Mouse (Mus musculus): Measurements from ENCODE around the gene Agtpbp1.
A peak's percentile ranks its signal among the peaks of the same experiment; 100 is the strongest.

The Agtpbp1 gene

DNA sequence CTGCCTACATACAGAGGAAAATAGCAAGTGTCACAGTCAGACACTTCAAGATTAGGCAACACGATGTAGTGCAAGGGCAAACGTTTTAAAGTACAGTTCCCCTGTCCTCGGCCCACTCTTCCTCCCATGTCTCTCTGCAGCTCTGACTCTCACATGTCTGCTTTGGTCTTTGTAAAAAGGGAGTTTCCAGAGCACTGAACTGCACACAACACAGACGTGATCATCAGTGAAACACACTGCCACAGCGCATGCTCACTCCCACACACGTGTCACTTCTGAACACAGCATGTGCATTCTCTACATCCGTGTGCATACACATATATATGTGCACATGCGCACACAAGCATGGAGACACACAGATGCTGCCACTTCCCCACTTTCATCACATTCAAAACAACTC is 54.5 kb downstream of the Agtpbp1 start:
- DNase-seq = no peak

DNA sequence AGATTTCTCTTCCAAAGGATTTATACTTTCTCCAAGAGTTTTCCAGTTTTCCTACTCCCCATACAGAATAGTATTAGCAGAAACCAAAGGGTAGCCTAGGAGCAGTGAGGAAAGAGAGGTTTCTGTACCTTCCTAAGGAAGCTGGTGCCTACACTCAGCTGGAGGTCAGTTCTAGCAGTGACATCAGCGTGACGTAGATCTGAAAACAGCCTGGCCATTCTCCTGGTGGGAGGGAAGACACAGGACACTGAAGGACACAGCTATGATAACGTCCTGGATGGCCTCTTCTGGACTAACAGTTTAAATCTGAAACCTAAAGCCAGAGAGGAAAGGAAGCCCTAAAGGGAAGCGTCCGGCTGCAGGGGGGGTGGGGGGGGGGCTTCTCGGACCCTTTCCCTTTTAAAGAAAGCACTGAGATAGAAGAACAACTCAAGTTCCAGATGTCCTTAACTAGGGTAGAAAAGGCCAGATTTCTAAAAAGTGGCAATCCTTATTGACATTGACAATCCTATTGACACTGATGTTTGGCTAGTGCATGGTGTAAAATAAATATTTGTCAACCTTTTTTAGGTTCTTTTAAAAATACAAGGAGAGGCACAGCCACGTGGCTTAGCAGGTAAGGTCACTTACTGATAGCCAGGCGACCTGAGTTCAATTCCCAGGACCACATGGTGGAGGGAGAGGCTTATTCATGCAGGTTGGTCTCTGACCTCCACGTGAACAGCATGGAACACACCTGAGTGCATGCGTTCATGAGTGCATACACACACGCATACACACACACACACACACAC is 63.6 kb downstream of the Agtpbp1 start:
- DNase-seq = no peak

DNA sequence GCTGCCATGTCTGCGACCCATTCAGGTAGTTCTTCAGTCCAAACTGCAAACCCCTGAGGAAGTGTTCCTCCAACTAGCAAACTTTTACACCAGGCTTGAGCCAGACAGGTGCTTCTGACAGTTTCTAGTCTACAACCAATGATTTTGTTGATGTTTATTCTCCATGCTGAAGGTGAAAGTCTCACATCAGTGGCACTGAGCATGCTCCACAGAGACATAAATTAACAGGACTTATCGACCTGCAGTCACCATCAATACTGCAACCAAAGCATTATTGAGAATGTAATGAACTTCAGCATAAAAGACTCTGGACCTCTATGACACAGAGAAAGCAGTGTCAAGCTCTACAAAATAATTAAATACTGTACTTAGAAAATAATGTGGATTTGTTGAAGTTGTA is 64.2 kb downstream of the Agtpbp1 start:
- DNase-seq = no peak

DNA sequence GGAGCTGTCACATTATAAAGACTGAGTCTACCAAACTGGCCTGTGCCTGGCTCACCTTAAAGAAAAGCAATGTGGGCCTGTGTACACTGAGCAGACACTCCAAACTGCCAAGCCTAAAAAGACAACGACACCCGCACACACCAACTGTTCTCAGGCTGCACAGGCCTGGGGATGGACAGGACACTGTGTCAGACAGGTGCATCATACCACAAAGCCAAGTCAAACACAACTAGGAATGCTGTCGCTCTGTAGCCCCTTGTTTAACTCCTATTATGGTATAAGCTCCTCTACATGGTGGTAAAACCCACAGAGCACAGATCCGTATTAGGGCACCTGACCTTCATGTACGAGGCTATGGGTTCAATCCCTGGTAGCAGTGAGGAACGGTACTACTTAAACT is 65.5 kb downstream of the Agtpbp1 start:
- no peak for DNase-seq

DNA sequence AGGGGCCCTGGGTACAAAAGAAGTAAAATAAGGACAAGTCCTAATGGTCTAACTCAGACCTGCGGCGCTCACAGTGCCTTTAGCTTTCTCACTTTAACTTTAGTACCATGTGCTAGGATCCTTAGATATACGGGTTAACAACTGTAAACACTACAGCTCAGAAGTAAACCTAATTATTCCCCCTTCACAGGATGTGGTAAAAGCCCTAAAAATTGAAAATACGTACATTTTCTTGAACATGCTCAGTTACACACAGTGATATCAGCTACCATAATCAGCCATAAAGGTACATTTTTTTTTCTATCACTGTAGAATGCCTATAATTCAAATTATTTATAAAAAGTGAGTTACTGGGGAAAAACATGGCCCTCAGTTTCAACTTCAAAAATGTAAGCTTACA is 67.0 kb downstream of the Agtpbp1 start:
- DNase-seq = no peak

DNA sequence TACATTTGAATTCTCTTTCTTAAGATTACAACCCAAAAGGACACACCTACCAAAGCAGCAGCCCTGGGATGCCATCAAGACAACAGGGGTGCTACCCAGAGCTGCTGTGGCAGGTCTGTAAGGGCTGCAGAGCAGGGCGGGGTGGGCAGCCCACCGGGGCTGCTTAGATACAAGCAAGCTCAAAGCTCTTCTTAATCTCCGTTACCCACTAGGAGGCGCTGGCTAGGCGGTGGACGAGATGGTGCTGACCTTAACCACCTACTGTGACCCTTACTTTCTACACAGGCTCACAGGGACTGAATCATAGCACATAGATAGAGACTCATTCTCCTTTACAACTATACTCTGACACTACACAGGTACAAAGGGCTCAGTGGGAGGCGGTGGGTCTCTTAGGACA is 70.0 kb downstream of the Agtpbp1 start:
- DNase-seq = peak; percentile 57

DNA sequence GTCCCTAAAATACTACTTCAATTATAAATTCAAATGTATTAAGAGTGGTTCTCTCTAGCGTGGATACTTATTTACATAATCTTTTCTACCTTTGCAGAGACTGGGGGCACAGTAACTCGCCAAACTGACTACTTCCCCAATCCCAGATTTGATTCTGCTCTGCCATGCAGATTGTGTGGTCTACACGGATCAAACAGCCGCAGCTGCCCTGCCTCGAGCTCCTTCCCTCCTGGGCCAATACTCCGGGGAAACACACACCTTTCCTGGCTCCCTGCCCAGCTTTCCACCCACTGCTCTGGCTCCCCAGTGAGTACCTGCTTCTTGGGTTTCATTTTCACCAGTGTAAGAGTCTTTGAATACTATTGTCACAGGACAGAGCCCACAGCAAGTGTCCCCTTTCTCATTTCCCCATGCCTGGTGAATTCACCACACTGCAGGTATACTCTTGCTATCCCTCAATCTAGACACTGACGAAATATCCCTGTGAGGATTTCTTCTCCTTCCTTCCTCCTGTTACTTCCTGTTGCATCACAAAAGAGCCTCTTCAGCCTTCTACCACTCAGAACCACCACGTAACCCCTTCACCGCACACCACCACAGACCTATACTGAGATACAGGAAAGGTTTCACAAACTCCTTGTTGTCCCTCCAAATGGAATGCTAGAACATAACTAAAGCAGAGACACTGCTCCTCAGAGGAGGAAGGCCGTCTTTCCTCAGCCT is 75.2 kb downstream of the Agtpbp1 start:
- DNase-seq = no peak

DNA sequence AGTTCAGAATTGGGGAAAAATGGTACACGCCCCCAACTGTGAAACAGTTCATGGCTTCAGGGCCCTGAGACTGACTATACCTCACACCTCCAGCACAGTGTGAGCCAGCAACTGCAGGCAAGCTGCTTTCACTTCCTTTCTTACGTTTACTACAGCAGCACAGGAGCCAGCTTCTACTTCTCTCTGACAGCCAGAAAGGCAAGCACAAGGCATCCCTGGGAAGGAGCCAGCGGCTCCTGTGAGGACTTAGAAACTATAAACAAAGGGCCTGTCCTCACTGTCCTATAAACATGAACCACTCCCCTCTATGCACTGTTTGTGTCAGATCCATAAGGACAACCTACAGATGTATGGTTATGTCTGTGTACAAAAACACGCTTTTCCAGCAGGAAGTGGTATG is 76.4 kb downstream of the Agtpbp1 start:
- DNase-seq = no peak

DNA sequence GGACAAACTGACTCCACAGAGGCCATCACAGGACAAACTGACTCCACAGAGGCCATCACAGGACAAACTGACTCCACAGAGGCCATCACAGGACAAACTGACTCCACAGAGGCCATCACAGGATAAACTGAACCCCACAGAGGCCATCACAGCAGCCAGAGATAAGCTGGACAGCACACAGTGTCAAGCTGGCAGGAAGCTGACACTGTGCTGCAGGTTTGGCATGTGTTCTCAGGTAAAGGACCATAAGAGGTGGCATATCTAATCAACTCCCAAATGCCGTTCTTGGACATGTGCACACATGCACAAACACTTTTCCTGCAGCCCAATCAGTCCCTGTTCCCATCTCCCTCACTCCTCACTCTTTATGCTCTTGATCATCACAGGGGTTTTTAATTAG is 78.6 kb downstream of the Agtpbp1 start:
- no peak for DNase-seq

DNA sequence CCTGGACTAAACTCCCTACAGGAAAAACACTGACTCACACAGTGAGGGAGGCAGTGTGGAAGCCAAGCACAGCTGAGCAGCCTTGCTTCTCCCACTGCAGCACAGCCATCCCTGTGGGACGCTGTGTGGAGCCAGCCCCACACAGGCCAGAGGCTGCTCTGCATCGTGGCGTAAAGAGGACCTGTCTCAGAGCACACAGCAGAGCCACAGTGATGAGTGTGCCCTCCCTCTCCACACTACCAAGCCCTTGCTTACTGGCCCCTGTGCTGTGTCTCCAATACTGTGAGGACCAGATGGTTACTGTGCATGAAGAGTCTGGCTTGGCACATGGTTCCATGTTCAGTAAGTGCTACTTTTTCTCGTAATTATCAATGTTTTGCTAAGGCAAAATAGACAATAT is 79.2 kb downstream of the Agtpbp1 start:
- DNase-seq = peak; percentile 71

DNA sequence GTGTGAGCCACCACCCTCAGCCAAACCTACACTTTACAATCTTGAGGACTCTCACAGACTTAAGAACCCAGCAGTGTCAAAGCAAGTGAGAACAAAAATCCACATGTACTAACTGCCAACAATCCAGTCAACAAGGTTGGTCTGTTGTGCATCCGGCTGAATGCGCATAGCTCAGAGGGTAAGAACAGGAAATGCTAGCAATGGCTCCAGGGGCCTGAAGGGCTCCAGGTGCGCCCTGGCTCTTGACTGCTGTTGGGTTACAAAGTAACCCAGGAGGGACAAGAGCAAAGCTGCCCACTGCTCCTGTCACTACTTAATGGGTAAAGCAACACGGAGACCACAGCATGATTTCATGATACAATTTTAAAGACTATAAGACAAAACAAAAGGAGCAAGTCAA is 81.4 kb downstream of the Agtpbp1 start:
- no peak for DNase-seq

DNA sequence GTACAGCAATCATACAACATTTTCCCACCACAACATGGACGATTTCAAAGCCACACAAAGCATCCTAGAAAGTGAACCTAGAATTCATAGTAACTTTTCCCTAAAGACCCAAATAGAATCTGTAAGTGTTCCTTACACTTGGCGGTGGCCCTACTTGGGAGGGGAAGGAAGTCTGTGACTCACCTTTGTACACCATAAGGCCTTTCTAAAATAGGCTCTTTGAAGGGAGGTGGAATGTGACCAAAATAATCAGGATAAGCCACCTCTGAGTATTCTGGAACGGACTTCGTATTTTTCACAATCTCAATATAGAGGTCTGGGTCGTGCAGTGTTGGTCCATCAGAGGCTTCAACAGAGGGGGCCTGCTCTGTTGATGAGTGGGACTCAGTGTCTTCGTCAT is 85.2 kb downstream of the Agtpbp1 start:
- DNase-seq = peak; percentile 51

DNA sequence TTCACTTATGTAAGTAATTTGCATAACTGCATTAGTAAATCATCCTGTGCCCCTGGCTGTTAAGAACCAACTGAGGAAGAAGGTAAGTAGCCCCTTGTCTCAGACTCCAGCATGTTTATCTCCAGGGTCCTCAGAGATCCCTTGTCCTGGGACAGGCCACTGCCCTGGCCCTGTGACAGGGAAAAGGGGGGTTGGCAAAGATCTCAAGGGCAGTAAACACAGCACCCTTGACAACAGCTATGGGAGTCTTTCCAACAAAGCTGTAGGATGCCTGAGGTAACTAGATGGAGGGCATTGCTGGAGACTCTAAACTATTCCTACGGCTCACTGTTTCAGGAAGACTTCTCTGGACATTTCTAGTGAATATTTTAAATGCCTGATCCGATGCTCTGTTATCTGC is 85.7 kb downstream of the Agtpbp1 start:
- peak; percentile 52 for DNase-seq

DNA sequence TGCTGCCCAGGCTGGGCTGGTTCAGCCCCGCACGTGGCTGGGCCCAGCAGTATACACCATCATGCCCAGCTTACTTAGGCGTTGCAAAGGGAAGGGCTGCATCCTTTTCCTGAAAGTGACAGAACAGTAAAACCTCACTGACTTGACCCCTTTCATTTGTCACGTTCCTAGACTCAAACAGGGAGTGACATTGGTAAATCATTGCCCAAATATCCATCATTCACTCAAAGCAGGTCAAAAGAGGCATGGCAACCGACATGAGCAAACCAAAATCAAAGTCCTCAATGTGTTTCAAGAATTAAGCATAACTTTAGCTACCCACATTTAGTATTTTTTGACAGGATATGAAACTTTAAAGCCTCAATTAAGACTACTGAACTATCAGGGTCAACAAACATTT is 86.8 kb downstream of the Agtpbp1 start:
- no peak for DNase-seq

DNA sequence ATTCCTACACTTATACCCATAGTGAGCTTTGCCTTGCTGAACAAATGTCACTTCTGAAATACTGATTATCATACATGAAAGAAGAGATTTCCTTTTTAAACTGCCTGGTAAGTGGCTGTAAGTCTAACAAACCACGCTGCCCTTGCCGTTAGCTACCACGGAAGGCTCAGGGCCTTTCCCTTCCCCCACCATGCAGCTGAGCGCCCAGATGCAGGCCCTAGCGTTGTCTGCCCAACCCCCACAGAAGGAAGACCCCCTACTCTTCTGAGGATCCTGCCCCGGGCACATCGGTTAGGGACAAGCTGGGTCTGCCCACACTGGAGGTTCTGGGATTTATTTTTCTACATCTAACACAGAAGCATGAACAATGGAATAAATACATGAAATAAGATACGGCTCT is 89.2 kb downstream of the Agtpbp1 start:
- no peak for DNase-seq

DNA sequence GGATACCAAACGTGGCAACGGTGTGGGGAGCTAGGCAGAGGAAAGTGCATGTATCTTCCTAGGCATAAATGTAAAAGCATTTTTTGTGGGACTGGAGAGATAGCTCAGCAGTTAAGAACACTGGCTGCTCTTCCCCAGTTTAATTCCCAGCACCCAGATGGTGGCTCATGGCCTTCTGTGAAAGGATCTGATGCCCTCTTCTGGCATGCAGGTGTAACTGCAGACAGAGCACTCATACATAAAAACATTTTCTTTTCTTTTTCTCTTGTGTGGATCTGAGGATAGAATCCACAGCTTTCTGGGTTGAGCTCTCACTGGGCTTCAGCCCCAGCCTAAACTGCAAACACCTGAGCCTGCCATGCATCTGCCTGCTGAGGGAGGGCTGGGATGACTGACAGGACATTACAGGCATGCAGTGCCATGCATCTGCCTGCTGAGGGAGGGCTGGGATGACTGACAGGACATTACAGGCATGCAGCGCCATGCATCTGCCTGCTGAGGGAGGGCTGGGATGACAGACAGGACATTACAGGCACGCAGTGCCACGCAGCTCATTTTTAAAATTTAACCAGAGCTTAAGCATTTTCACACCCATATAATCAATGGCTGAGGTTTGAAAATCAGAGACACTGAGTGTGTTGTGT is 90.3 kb downstream of the Agtpbp1 start:
- DNase-seq = no peak

DNA sequence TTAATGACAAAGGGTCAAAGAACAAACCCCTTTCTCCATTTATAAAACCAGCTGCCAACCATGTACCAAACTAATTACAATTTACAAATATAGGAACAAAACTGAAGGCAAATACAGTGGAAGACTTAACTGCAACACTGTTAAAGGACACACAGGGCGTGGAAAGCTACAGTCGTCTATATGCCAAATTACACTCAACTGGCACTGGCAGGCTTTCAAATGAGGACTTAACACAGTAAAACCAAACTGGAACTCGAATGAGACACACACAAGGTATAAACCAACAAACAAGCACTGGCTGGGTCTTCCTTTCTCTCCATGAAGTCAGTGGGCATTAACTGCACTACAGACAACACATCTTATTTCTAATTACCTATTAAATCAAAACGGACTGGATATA is 94.3 kb downstream of the Agtpbp1 start:
- DNase-seq = no peak

DNA sequence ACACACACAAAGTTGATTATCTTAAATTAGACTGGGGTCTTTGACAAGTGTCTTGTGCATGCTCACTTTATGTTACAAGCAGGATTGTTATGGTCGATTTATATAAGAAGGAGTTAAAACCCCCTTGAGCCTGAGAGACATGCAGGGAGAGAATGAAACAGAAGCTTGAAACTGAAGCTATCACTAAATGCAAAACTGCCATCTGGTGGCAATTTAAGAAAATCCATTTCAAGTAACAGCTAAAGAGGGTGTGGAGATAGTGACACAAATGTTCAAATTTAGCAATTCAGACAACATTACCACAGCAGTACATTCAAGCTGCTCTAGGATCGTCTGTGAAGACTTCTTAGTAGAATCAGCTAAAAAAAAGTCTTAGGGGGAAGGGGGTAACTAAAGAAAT is 95.9 kb downstream of the Agtpbp1 start:
- peak; percentile 60 for DNase-seq

DNA sequence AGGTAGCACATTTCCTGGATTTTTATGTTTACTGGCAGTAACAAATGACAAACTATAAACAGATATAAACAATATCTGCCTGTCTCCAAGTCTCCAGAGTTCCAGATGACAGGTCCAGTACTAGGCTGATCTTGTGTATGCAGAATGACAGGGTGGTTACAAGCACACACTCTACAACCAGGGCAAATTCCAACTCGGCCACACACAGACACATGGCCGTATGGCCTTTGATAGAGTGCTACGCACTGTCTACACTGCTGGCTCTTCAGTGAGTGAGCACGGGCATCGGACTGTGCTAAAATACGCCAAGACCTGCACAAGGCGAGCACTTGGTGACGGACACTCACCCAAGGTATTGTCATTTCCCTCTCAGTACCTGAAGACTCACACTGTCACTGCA is 97.7 kb downstream of the Agtpbp1 start:
- no peak for DNase-seq

DNA sequence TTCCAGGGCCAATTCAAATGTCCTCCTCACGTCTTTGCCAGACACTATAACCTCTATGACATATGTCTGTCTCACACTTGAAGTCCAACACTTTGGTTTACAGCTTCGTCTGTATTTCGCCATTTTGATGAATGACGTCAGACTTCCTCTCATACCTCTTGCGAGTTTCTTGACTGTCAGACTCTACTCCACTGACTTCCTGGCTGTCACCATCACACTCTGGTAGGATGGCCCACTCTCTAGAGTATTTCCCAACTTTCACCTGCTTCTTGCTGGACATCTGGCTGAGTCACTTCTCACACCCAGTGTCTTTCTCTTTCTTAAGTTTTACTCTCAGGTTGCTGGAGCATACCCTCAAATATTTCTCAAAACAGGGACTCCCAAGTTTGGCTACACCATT is 98.8 kb downstream of the Agtpbp1 start:
- no peak for DNase-seq

DNA sequence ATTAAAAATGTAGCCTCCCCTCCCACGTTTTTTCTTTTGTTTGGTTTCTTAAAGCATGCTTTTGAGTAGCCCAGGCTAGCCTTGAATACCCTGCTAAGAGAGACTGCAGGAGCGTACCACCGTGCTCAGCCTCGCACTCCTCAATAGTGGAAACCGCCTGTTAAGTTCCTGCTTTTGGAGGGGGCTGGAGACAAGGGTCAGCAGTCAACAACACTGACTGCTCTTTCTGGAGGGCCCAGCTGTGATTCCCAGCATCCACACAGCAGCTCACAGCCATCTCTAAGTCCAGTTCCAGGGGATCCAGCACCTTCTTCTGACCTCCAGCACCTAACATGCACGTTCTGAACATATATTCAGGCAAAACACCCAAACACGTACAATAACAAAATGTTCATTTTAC is 99.6 kb downstream of the Agtpbp1 start:
- DNase-seq = no peak

DNA sequence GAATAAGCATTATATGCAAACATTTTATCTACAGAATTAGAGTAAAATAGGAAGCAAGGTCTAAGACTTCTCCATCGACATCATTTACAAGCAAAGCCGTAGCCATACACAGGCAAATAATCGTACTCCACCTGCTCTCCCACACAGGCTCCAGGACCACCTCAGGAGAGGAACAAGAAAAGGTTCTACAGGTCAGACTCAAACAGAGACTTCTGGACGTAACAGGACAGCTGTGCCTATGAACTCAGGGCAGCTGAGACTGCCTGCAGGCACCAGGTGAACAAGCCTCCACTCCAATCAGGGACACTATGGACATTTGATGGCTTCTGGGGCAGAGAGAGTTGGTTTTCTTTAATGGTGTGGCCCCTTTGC is 103.6 kb downstream of the Agtpbp1 start:
- no peak for DNase-seq

DNA sequence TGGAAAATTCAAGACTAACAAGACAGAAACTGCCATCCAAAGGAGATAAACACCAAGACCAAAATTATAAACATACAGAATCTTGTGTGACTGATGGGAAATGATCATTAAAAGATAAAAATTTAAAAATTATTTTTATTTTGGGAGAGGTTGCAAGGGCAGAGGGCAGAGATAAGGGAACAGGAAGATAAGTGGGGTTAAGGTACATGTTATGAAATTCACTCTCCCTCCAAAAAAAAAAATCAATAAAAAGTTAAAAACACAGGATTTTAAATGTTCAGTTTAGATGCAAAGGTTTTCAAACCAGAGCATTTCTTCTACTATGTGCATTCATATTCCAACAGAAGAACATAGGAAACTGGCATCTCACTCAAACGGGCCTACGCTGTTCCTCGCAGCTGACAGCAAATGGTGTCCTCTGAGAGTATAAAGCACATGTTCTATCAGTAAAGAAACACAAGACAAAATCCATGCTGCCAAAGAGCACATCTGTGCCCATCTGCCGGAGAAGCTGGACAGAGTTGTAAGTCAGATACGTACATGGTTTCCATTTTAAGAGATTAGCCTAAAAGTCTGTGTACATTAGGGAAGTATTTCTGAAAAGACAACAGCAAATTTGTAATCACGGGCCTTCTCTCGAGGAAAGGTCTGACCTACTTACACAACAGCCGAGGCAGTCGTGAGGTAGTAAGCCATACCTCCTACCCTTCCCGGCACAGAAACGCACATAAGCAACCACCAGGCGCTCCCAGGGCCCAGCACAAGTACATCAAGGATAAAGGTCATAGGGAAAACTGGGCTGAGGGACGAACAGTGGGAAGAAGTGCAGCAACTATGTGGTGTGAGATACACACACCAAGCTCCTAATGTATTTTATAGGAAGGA is 104.2 kb downstream of the Agtpbp1 start:
- no peak for DNase-seq
